Comparison of ENCODE assay signal across 10 mouse cellular contexts in genomic region chr6:87621281-87621680, GRCm38 (mm10). TPM values are rescaled to one million over a fixed set of nuclear protein-coding genes. Genes with fewer than 3 reads are reported as not detected.
DNase-seq lines count a peak whose midpoint lies in the region; ATAC-seq and TF ChIP-seq lines count a peak whose summit lies in the region.
"Had no signal": no experiment of that assay in that cellular context is flagged by ENCODE, and none has a peak within 500 bp of the region (broad histone marks: within the 10 kb centered on the region; RNA-seq: fewer than 3 reads in every experiment).

No protein-coding gene starts in this region.

- H3K36me3 ChIP-seq in forebrain, embryonic 15.5 days = no peaks in the 10 kb centered on the region
- no peaks in the 10 kb centered on the region for H3K36me3 ChIP-seq in neural tube, embryonic 14.5 days (ENCODE audit: control insufficient read depth, insufficient read depth, low read length)
- H3K36me3 ChIP-seq: limb, embryonic 12.5 days had no signal

- no peak overlapping the region for H3K4me2 ChIP-seq in forebrain, embryonic 15.5 days (replicated peaks)
- H3K4me2 ChIP-seq in neural tube, embryonic 14.5 days (ENCODE audit: low read depth, low read length) = no peak overlapping the region
- H3K4me2 ChIP-seq: limb, embryonic 12.5 days had no signal

- intact Hi-C loops in gastrocnemius, adult 2 months (cut with DNase I) = no loop called here

- no peak overlapping the region for H3K9ac ChIP-seq in forebrain, embryonic 15.5 days (replicated peaks)
- no peak overlapping the region for H3K9ac ChIP-seq in neural tube, embryonic 14.5 days (replicated peaks; ENCODE audit: low read depth, low read length)
- H3K9ac ChIP-seq: limb, embryonic 12.5 days had no signal

- H3K4me1 ChIP-seq in forebrain, embryonic 15.5 days = peaks cover 9% of the 10 kb centered on the region
- H3K4me1 ChIP-seq in neural tube, embryonic 14.5 days (ENCODE audit: control insufficient read depth, insufficient read depth, low read length) = no peaks in the 10 kb centered on the region
- H3K4me1 ChIP-seq: limb, embryonic 12.5 days had no signal

- WGBS in forebrain, embryonic 15.5 days = 19% methylated on average over 3 of the region's 3 CpGs
- WGBS in neural tube, embryonic 14.5 days = 52% methylated on average over 3 of the region's 3 CpGs

- peak; percentile 21 for DNase-seq in gastrocnemius, postnatal 10 days
- no peak for DNase-seq in gastrocnemius, adult 2 months
- peak; percentile 37 to 84 for DNase-seq in adrenal gland, adult (ENCODE audit: inconsistent age in 2 of 2, low spot score in 1 of 2)
- DNase-seq in kidney, adult 9 months = peak; percentile 3
- DNase-seq in spleen, postnatal 36 days (ENCODE audit: low spot score in 2 of 2) = no peak

- H3K27me3 ChIP-seq in forebrain, embryonic 15.5 days = no peaks in the 10 kb centered on the region
- H3K27me3 ChIP-seq in neural tube, embryonic 14.5 days (ENCODE audit: control insufficient read depth, insufficient read depth, low read length) = no peaks in the 10 kb centered on the region
- H3K27me3 ChIP-seq: CH12.LX; limb, embryonic 12.5 days had no signal

- no peak for TF ChIP-seq CTCF in gastrocnemius, adult 2 months (IDR thresholded peaks at IDR 0.05)

- H3K27ac ChIP-seq in gastrocnemius, adult 2 months = no peak overlapping the region
- H3K27ac ChIP-seq in forebrain, embryonic 15.5 days (replicated peaks) = peak overlapping the region; percentile 66
- no peak overlapping the region for H3K27ac ChIP-seq in neural tube, embryonic 14.5 days (ENCODE audit: low read depth, low read length)
- H3K27ac ChIP-seq: limb, embryonic 12.5 days had no signal

- H3K4me3 ChIP-seq in gastrocnemius, adult 2 months = no peak overlapping the region
- no peak overlapping the region for H3K4me3 ChIP-seq in forebrain, embryonic 15.5 days
- no peak overlapping the region for H3K4me3 ChIP-seq in neural tube, embryonic 14.5 days (ENCODE audit: low read depth, low read length)
- H3K4me3 ChIP-seq: limb, embryonic 12.5 days had no signal

- H3K9me3 ChIP-seq in forebrain, embryonic 15.5 days = no peaks in the 10 kb centered on the region
- H3K9me3 ChIP-seq in neural tube, embryonic 14.5 days (ENCODE audit: control insufficient read depth, low read length) = no peaks in the 10 kb centered on the region
- H3K9me3 ChIP-seq: limb, embryonic 12.5 days had no signal

- peak; percentile 95 for ATAC-seq in forebrain, embryonic 15.5 days (replicated peaks)
- ATAC-seq in neural tube, embryonic 14.5 days (ENCODE audit: low read depth) = peak; percentile 76; the same call in 1 of the 2 replicates
- ATAC-seq in megakaryocyte-erythroid progenitor cell, adult 5-6 weeks (replicated peaks; ENCODE audit: low FRiP score, low TSS enrichment, poor library complexity, severe bottlenecking) = no peak

RNA-seq across cellular contexts. Expression of gene Prokr1, which starts 30.7 kb away (rescaled TPM):
- total RNA-seq in gastrocnemius, postnatal 10 days (2021) = 1 to 10 TPM; 3.1 to 3.5 TPM
- total RNA-seq in gastrocnemius, adult 2 months (2021) = 1 to 10 TPM; 2.1 to 2.7 TPM
- 3.2 and 3.9 TPM in 2 replicates for polyA plus RNA-seq in forebrain, embryonic 15.5 days (2015; fragmentation: Nextera tagmentation; extraction: Ambion mirVana)
- 3.2 and 4.7 TPM in 2 replicates for polyA plus RNA-seq in neural tube, embryonic 14.5 days (2014; fragmentation: Nextera tagmentation; extraction: Ambion mirVana)
- 0.27 and 2.0 TPM in 2 replicates for total RNA-seq in megakaryocyte-erythroid progenitor cell, adult 5-6 weeks (2014; fragmentation: Nextera tagmentation)
- 0.85 and 1.4 TPM in 2 replicates for total RNA-seq in megakaryocyte-erythroid progenitor cell, adult 5-6 weeks (2017)

RNA-seq across cellular contexts. Expression of gene Aplf, which starts 50.7 kb away (rescaled TPM):
- 1 to 10 TPM; 3.2 to 3.9 TPM for total RNA-seq in gastrocnemius, postnatal 10 days (2021)
- 1 to 10 TPM; 2.0 to 2.7 TPM for total RNA-seq in gastrocnemius, adult 2 months (2021)
- 12.9 and 13.9 TPM in 2 replicates for polyA plus RNA-seq in forebrain, embryonic 15.5 days (2015; fragmentation: Nextera tagmentation; extraction: Ambion mirVana)
- polyA plus RNA-seq in neural tube, embryonic 14.5 days (2014; fragmentation: Nextera tagmentation; extraction: Ambion mirVana) = 9.7 and 10.2 TPM in 2 replicates
- 33.8 and 34.2 TPM in 2 replicates for total RNA-seq in megakaryocyte-erythroid progenitor cell, adult 5-6 weeks (2014; fragmentation: Nextera tagmentation)
- total RNA-seq in megakaryocyte-erythroid progenitor cell, adult 5-6 weeks (2017) = 44.0 and 61.1 TPM in 2 replicates

Comparison
In these comparisons a context has a peak if more than half of its experiments do, and no peak if none do; other contexts are left out.
1. DNase-seq: peak in gastrocnemius, postnatal 10 days (single experiment), adrenal gland, adult (2 of 2) and kidney, adult 9 months (single experiment); none in gastrocnemius, adult 2 months (single experiment) and spleen, postnatal 36 days (0 of 2).
2. RNA of gene Aplf, which starts 50.7 kb away (total RNA-seq): 33.8 to 61.1 TPM in megakaryocyte-erythroid progenitor cell, adult 5-6 weeks; 3.2 to 3.9 TPM in gastrocnemius, postnatal 10 days and 2.0 to 2.7 TPM in gastrocnemius, adult 2 months; every median in the first group is over 4 times any median in the second.